Mouse (Mus musculus): ENCODE data around the gene Gpr31b. TPM values are rescaled to one million over a fixed set of nuclear protein-coding genes. Genes with fewer than 3 reads are reported as not detected.
A peak's percentile ranks its signal among the peaks of the same experiment; 100 is the strongest.
"Not testable (repeated sequence)": the region's sequence is repeated elsewhere in the genome, so short reads cannot be mapped to it uniquely, and the experiment has no call there.

Gene Gpr31b
- polyA plus RNA-seq, 1 experiment from 2014 or later, result not detected

GRCm38 (mm10) chr17:13009887-13010286 is 42.2 kb downstream of the Gpr31b start:
- Histone ChIP-seq H3K36me3 (peaks cover 17% of the 10 kb centered on the region), H3K27me3 (no peaks in the 10 kb centered on the region), H3K4me3 (no peak overlapping the region), H3K9me3 (no peaks in the 10 kb centered on the region), H3K9ac (no peak overlapping the region), H3K4me2 (replicated peaks) (no peak overlapping the region), H3K27ac (no peak overlapping the region), H3K4me1 (peaks cover 8% of the 10 kb centered on the region)
- no peak for ATAC-seq (ENCODE audit: insufficient number of reproducible peaks, insufficient read depth, low FRiP score, low TSS enrichment)
- 19% methylated on average over 3 of the region's 3 CpGs for WGBS

- Histone ChIP-seq H3K4me2 (replicated peaks) (peak overlapping the region; percentile 72), H3K36me3 (peaks cover 9% of the 10 kb centered on the region), H3K27me3 (no peaks in the 10 kb centered on the region), H3K4me1 (peaks cover 8% of the 10 kb centered on the region), H3K27ac (no peak overlapping the region; the same call in 1 of the 2 replicates), H3K9ac (peak overlapping the region; percentile 62), H3K4me3 (peak overlapping the region; percentile 87), H3K9me3 (no peaks in the 10 kb centered on the region)
- ATAC-seq (ENCODE audit: insufficient number of reproducible peaks, insufficient read depth, low FRiP score, low TSS enrichment), result no peak
- 3% methylated on average over 10 of the region's 10 CpGs for WGBS
Observed at GRCm38 (mm10) chr17:13008528-13008927, 43.6 kb downstream of the Gpr31b start.

- Histone ChIP-seq H3K9me3 (no peaks in the 10 kb centered on the region), H3K27me3 (no peaks in the 10 kb centered on the region), H3K27ac (peak overlapping the region; percentile 77), H3K4me3 (peak overlapping the region; percentile 87), H3K9ac (peak overlapping the region; percentile 62), H3K4me1 (peaks cover 8% of the 10 kb centered on the region), H3K4me2 (replicated peaks) (peak overlapping the region; percentile 72), H3K36me3 (peaks cover 2% of the 10 kb centered on the region; the same call in 1 of the 2 replicates)
- WGBS, result under 1% methylated on average over 75 of the region's 76 CpGs
- ATAC-seq (ENCODE audit: insufficient number of reproducible peaks, insufficient read depth, low FRiP score, low TSS enrichment), result peak; percentile 98
Observed at GRCm38 (mm10) chr17:13007730-13008425, 44.2 kb downstream of the Gpr31b start.

- no peak overlapping the region for H3K27ac ChIP-seq
- H3K27me3 ChIP-seq, result no peaks in the 10 kb centered on the region
- H3K4me1 ChIP-seq, result peaks cover 8% of the 10 kb centered on the region
- 45% methylated on average over 5 of the region's 5 CpGs for WGBS
- H3K4me2 ChIP-seq (replicated peaks), result peak overlapping the region; percentile 72
- ATAC-seq (ENCODE audit: insufficient number of reproducible peaks, insufficient read depth, low FRiP score, low TSS enrichment), result no peak
- H3K36me3 ChIP-seq, result no peaks in the 10 kb centered on the region; the same call in 1 of the 2 replicates
- H3K9me3 ChIP-seq, result no peaks in the 10 kb centered on the region
- H3K4me3 ChIP-seq, result peak overlapping the region; percentile 87
- H3K9ac ChIP-seq, result 0 out of 2 replicates have a peak overlapping the region, but pooled peaks have one; percentile 44
Observed at GRCm38 (mm10) chr17:13006984-13007383, 45.1 kb downstream of the Gpr31b start.

GRCm38 (mm10) chr17:13006546-13006945 is 45.5 kb downstream of the Gpr31b start, which contains the start of gene Sod2:
Gene Sod2 (plus strand): TSS chr17:13006846.
- not testable (repeated sequence) for H3K4me1 ChIP-seq; ATAC-seq (ENCODE audit: insufficient number of reproducible peaks, insufficient read depth, low FRiP score, low TSS enrichment); H3K36me3 ChIP-seq; H3K27me3 ChIP-seq; H3K9me3 ChIP-seq
- H3K4me3 ChIP-seq, result peak within 1 kb of the TSS; percentile 87
- H3K4me2 ChIP-seq (replicated peaks), result peak within 1 kb of the TSS; percentile 72
- WGBS, result 94% methylated on average over 2 of the region's 2 CpGs
- peak within 1 kb of the TSS; percentile 77 for H3K27ac ChIP-seq
- H3K9ac ChIP-seq, result peak within 1 kb of the TSS; percentile 44; the same call in 1 of the 2 replicates

GRCm38 (mm10) chr17:13004436-13004835 is 47.7 kb downstream of the Gpr31b start:
- H3K9me3 ChIP-seq; H3K4me3 ChIP-seq; ATAC-seq (ENCODE audit: insufficient number of reproducible peaks, insufficient read depth, low FRiP score, low TSS enrichment); H3K36me3 ChIP-seq; H3K9ac ChIP-seq; H3K4me1 ChIP-seq; H3K4me2 ChIP-seq (replicated peaks); H3K27me3 ChIP-seq; H3K27ac ChIP-seq: not testable (repeated sequence)
- 68% methylated on average over 2 of the region's 2 CpGs for WGBS

- H3K4me1 ChIP-seq; H3K9me3 ChIP-seq; ATAC-seq (ENCODE audit: insufficient number of reproducible peaks, insufficient read depth, low FRiP score, low TSS enrichment); H3K27ac ChIP-seq; H3K27me3 ChIP-seq; H3K9ac ChIP-seq; H3K4me2 ChIP-seq (replicated peaks); H3K4me3 ChIP-seq; H3K36me3 ChIP-seq: not testable (repeated sequence)
- 91% methylated on average over 5 of the region's 5 CpGs for WGBS
Observed at GRCm38 (mm10) chr17:13002243-13002642, 49.9 kb downstream of the Gpr31b start.

Other genes with a start within 250 kb of the Gpr31b start
- gene Mas1, start 184.2 kb downstream of the Gpr31b start, polyA plus RNA-seq (2016; fragmentation: Nextera tagmentation; extraction: Ambion mirVana), result 0.70 and 1.3 TPM in 2 replicates
- gene Mrgprh, start 176.3 kb downstream of the Gpr31b start, polyA plus RNA-seq (2016; fragmentation: Nextera tagmentation; extraction: Ambion mirVana), result 0.13 TPM in 1 of 2 replicates, not detected in the other
- gene Pnldc1, start 142.1 kb downstream of the Gpr31b start, polyA plus RNA-seq (2016; fragmentation: Nextera tagmentation; extraction: Ambion mirVana), result 3.0 and 4.1 TPM in 2 replicates
- 475 and 490 TPM in 2 replicates for gene Tcp1, start 136.6 kb downstream of the Gpr31b start, polyA plus RNA-seq (2016; fragmentation: Nextera tagmentation; extraction: Ambion mirVana)
- 161 and 171 TPM in 2 replicates for gene Mrpl18, start 136.0 kb downstream of the Gpr31b start, polyA plus RNA-seq (2016; fragmentation: Nextera tagmentation; extraction: Ambion mirVana)
- gene Acat3, start 111.7 kb downstream of the Gpr31b start, polyA plus RNA-seq (2016; fragmentation: Nextera tagmentation; extraction: Ambion mirVana), result 1.0 and 1.4 TPM in 2 replicates
- gene Acat2, start 91.5 kb downstream of the Gpr31b start, polyA plus RNA-seq (2016; fragmentation: Nextera tagmentation; extraction: Ambion mirVana), result 280 and 284 TPM in 2 replicates
- gene Wtap, start 58.1 kb downstream of the Gpr31b start, polyA plus RNA-seq (2016; fragmentation: Nextera tagmentation; extraction: Ambion mirVana), result 141 and 146 TPM in 2 replicates
- 83.1 and 87.8 TPM in 2 replicates for gene Sod2, start 45.5 kb downstream of the Gpr31b start, polyA plus RNA-seq (2016; fragmentation: Nextera tagmentation; extraction: Ambion mirVana)
- not detected in 2 replicates for gene Tcp10b, start 8.8 kb upstream of the Gpr31b start, polyA plus RNA-seq (2016; fragmentation: Nextera tagmentation; extraction: Ambion mirVana)
- not detected in 2 replicates for gene Unc93a, start 79.5 kb upstream of the Gpr31b start, polyA plus RNA-seq (2016; fragmentation: Nextera tagmentation; extraction: Ambion mirVana)
- not detected in 2 replicates for gene Smok2a, start 168.9 kb upstream of the Gpr31b start, polyA plus RNA-seq (2016; fragmentation: Nextera tagmentation; extraction: Ambion mirVana)
- not detected in 2 replicates for gene Smok2b, start 178.0 kb upstream of the Gpr31b start, polyA plus RNA-seq (2016; fragmentation: Nextera tagmentation; extraction: Ambion mirVana)

Data from embryonic facial prominence, embryonic 12.5 days (tissue).